ENCODE assay signal across 8 mouse cellular contexts in the genomic region with DNA sequence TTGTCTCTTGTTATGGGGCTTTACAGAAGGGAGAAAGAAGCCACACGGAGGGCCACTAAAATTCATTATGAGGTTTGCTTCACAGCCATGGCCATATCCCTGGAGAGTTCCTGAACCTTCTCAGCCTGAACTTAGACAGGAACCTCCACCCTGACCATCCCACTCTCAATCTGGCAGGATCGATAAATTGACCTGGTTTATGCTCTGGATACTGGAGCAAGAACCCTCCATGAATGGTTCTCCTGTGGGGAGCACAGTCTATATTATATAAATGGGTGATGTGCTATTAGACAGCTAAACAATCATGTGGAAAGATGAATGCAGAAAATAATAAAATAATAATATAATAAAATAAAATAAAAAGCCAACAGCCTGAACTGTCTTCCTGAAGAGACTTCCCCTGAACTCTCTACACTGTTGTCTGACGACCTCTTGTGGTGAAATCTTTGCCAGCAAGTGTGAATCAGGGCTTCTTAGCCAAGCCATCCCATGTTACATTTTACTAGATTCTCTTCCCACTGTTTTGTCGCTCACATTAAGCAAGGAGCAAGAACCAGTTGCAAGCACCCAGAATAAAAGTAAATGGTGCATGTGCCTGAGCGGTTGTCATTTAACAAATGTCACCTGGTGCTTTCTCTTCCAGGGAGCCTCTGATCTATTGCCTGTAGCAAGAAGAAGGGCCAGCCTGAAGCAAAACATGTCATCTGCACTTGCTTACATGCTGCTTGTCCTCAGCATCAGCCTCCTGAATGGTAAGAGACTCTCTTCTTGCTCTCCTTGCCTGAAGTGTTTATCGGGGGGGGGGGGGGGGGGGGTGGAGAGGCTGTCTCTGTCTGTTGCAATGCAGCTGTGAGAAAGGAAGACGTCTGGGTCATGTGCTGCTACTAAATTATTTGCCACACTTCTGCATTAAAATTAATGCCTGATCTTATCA. TPM values are rescaled to one million over a fixed set of nuclear protein-coding genes. Genes with fewer than 3 reads are reported as not detected.
DNase-seq lines count a peak whose midpoint lies in the region; ATAC-seq and TF ChIP-seq lines count a peak whose summit lies in the region.

No protein-coding gene starts in this region.

- H3K9me3 ChIP-seq in heart, postnatal 0 days (replicated peaks; ENCODE audit: control insufficient read depth, low read length), result no peaks in the 10 kb centered on the region
- no peaks in the 10 kb centered on the region for H3K9me3 ChIP-seq in forebrain, embryonic 14.5 days (replicated peaks; ENCODE audit: control insufficient read depth, low read length)
- no peaks in the 10 kb centered on the region for H3K9me3 ChIP-seq in neural tube, embryonic 15.5 days (replicated peaks)

- H3K4me3 ChIP-seq in heart, postnatal 0 days (ENCODE audit: low read depth, low read length), result no peak overlapping the region
- H3K4me3 ChIP-seq in forebrain, embryonic 14.5 days (ENCODE audit: low read depth, low read length), result no peak overlapping the region
- H3K4me3 ChIP-seq in neural tube, embryonic 15.5 days (replicated peaks), result no peak overlapping the region

- no peak for TF ChIP-seq EP300 in heart, postnatal 0 days (IDR thresholded peaks at IDR 0.05; ENCODE audit: low read depth)

- no peak overlapping the region for H3K4me2 ChIP-seq in heart, postnatal 0 days (ENCODE audit: low read depth, low read length)
- H3K4me2 ChIP-seq in forebrain, embryonic 14.5 days (ENCODE audit: low read length), result no peak overlapping the region
- no peak overlapping the region for H3K4me2 ChIP-seq in neural tube, embryonic 15.5 days

- intact Hi-C loops in heart, postnatal 25 days (cut with DNase I), result loop anchor here (5.0 kb wide), 1 partner anchor 856 kb away; no protein-coding TSS in a partner anchor
- intact Hi-C loops in left cerebral cortex, postnatal 25 days (cut with DNase I), result loop anchor here (2.0 kb wide), 1 partner anchor 859 kb away; no protein-coding TSS in a partner anchor

- H3K4me1 ChIP-seq in heart, postnatal 0 days (ENCODE audit: control insufficient read depth, insufficient read depth), result no peaks in the 10 kb centered on the region
- H3K4me1 ChIP-seq in forebrain, embryonic 14.5 days (ENCODE audit: control insufficient read depth, insufficient read depth, low read length), result no peaks in the 10 kb centered on the region
- H3K4me1 ChIP-seq in neural tube, embryonic 15.5 days, result 0 out of 2 replicates have a peak, but pooled peaks cover 2% of the 10 kb centered on the region

- no peak overlapping the region for H3K9ac ChIP-seq in heart, postnatal 0 days (replicated peaks; ENCODE audit: low read depth, low read length)
- H3K9ac ChIP-seq in forebrain, embryonic 14.5 days (ENCODE audit: low read length), result no peak overlapping the region
- H3K9ac ChIP-seq in neural tube, embryonic 15.5 days (replicated peaks), result no peak overlapping the region

- TF ChIP-seq CTCF in heart, postnatal 0 days (IDR thresholded peaks at IDR 0.05; ENCODE audit: low read depth), result peak; percentile 61

- H3K36me3 ChIP-seq in heart, postnatal 0 days (replicated peaks; ENCODE audit: control insufficient read depth, insufficient read depth, low read length), result no peaks in the 10 kb centered on the region
- H3K36me3 ChIP-seq in forebrain, embryonic 14.5 days (ENCODE audit: control insufficient read depth, insufficient read depth, low read length), result no peaks in the 10 kb centered on the region
- H3K36me3 ChIP-seq in neural tube, embryonic 15.5 days, result no peaks in the 10 kb centered on the region

- WGBS in heart, postnatal 0 days, result 47% methylated on average over 7 of the region's 7 CpGs
- WGBS in forebrain, embryonic 14.5 days, result 57% methylated on average over 6 of the region's 7 CpGs
- WGBS in neural tube, embryonic 15.5 days, result 47% methylated on average over 7 of the region's 7 CpGs

- no peak for ATAC-seq in heart, postnatal 0 days (ENCODE audit: insufficient read depth, low read depth)
- peak; percentile 57; the same call in 1 of the 2 replicates for ATAC-seq in forebrain, embryonic 14.5 days
- peak; percentile 86 for ATAC-seq in neural tube, embryonic 15.5 days (ENCODE audit: low FRiP score)

- H3K27me3 ChIP-seq in heart, postnatal 0 days (ENCODE audit: control insufficient read depth, insufficient read depth, low read length), result no peaks in the 10 kb centered on the region
- H3K27me3 ChIP-seq in forebrain, embryonic 14.5 days (replicated peaks; ENCODE audit: control insufficient read depth, insufficient read depth, low read length), result no peaks in the 10 kb centered on the region
- H3K27me3 ChIP-seq in neural tube, embryonic 15.5 days (replicated peaks), result no peaks in the 10 kb centered on the region

- DNase-seq in heart, postnatal 0 days (ENCODE audit: low spot score), result peak; percentile 29
- DNase-seq in heart, postnatal 25 days (ENCODE audit: low spot score), result no peak
- DNase-seq in adrenal gland, adult 2 months, result peak; percentile 75
- DNase-seq in forebrain, embryonic 14.5 days (ENCODE audit: low spot score), result peak; percentile 76
- DNase-seq in kidney, adult 18-20 months, result peak; percentile 51
- peak; percentile 60 to 72 for DNase-seq in left cerebral cortex, postnatal 25 days (ENCODE audit: low spot score in 2 of 2)
- DNase-seq in urinary bladder, postnatal 25 days (ENCODE audit: low spot score), result peak; percentile 41

- no peak overlapping the region for H3K27ac ChIP-seq in heart, postnatal 0 days (ENCODE audit: low read depth)
- no peak overlapping the region for H3K27ac ChIP-seq in forebrain, embryonic 14.5 days (ENCODE audit: low read depth, low read length)
- H3K27ac ChIP-seq in neural tube, embryonic 15.5 days (replicated peaks), result no peak overlapping the region

RNA-seq across cellular contexts. Expression of gene Gm21973, which starts 11.4 kb away (rescaled TPM):
- not detected in 2 replicates for total RNA-seq in heart, postnatal 0 days (2014; rRNA removed; ENCODE audit: low replicate concordance)
- polyA plus RNA-seq in heart, postnatal 0 days (2015; fragmentation: Nextera tagmentation; extraction: Ambion mirVana), result not detected in 2 replicates
- total RNA-seq in heart, postnatal 25 days (2021), result not detected
- total RNA-seq in adrenal gland, adult 2 months (2021), result 1 to 10 TPM in 1 of 2 experiments, not detected in 1; 1.3 TPM
- polyA plus RNA-seq in adrenal gland, adult 2 months (2012; rRNA removed), result not detected in 2 replicates
- not detected in 2 replicates for polyA plus RNA-seq in forebrain, embryonic 14.5 days (2014; fragmentation: Nextera tagmentation; extraction: Ambion mirVana)
- not detected for total RNA-seq in left cerebral cortex, postnatal 25 days (2021)
- not detected in 2 replicates for polyA plus RNA-seq in neural tube, embryonic 15.5 days (2015; fragmentation: Nextera tagmentation; extraction: Ambion mirVana)

RNA-seq across cellular contexts. Expression of gene Agxt2, which starts 44.5 kb away (rescaled TPM):
- not detected in 2 replicates for total RNA-seq in heart, postnatal 0 days (2014; rRNA removed; ENCODE audit: low replicate concordance)
- not detected in 2 replicates for polyA plus RNA-seq in heart, postnatal 0 days (2015; fragmentation: Nextera tagmentation; extraction: Ambion mirVana)
- not detected for total RNA-seq in heart, postnatal 25 days (2021)
- total RNA-seq in adrenal gland, adult 2 months (2021), result 1 to 10 TPM in 1 of 2 experiments, under 1 TPM in 1; 0.73 to 4.5 TPM
- polyA plus RNA-seq in adrenal gland, adult 2 months (2012; rRNA removed), result 0.50 and 1.3 TPM in 2 replicates
- polyA plus RNA-seq in forebrain, embryonic 14.5 days (2014; fragmentation: Nextera tagmentation; extraction: Ambion mirVana), result not detected in 2 replicates
- total RNA-seq in left cerebral cortex, postnatal 25 days (2021), result not detected
- 0.06 TPM in 1 of 2 replicates, not detected in the other for polyA plus RNA-seq in neural tube, embryonic 15.5 days (2015; fragmentation: Nextera tagmentation; extraction: Ambion mirVana)
